Mouse (Mus musculus) urinary bladder, adult 18-20 months (tissue): Measurements from ENCODE around the gene G6pc.
"Not testable (repeated sequence)": the region's sequence is repeated elsewhere in the genome, so short reads cannot be mapped to it uniquely, and the experiment has no call there.

Experiments used
- DNase-seq, 2 experiments: peaks; one replicate each; pipeline ENCODE4 v3.0.0; 2022; ENCODE audit warnings: low spot score in 2 of 2, mixed read lengths in 2 of 2

Gene G6pc

GRCm38 (mm10) chr11:101355916-101356315, 11.4 kb upstream of the G6pc start:
- no peak for DNase-seq

GRCm38 (mm10) chr11:101357505-101358182, 9.7 kb upstream of the G6pc start:
- no peak for DNase-seq

GRCm38 (mm10) chr11:101359776-101360175, 7.6 kb upstream of the G6pc start:
- DNase-seq = no peak

- no peak for DNase-seq
Measured at GRCm38 (mm10) chr11:101360651-101361113, 6.7 kb upstream of the G6pc start.

- no peak for DNase-seq
Measured at GRCm38 (mm10) chr11:101364531-101364931, 2.8 kb upstream of the G6pc start.

GRCm38 (mm10) chr11:101370141-101370540, 2.8 kb downstream of the G6pc start:
- no peak for DNase-seq

GRCm38 (mm10) chr11:101374421-101374938, 7.1 kb downstream of the G6pc start:
- DNase-seq = no peak

- not testable (repeated sequence) for DNase-seq
Measured at GRCm38 (mm10) chr11:101378196-101378595, 10.8 kb downstream of the G6pc start.

- DNase-seq = no peak
Measured at GRCm38 (mm10) chr11:101378926-101379325, 11.6 kb downstream of the G6pc start.

- no peak for DNase-seq
Measured at GRCm38 (mm10) chr11:101381817-101382216, 14.5 kb downstream of the G6pc start.

- peak; percentile 41 for DNase-seq
Measured at GRCm38 (mm10) chr11:101395110-101395509, 27.7 kb downstream of the G6pc start.

- DNase-seq = no peak
Measured at GRCm38 (mm10) chr11:101415306-101415705, 47.9 kb downstream of the G6pc start.

- DNase-seq = no peak
Measured at GRCm38 (mm10) chr11:101416433-101417100, 49.2 kb downstream of the G6pc start.

- DNase-seq = peak; percentile 74 to 90
Measured at GRCm38 (mm10) chr11:101417101-101417855, 49.9 kb downstream of the G6pc start, which contains the start of gene Aarsd1. Gene Aarsd1 (minus strand): TSS chr11:101417615.

GRCm38 (mm10) chr11:101418991-101419390, 51.6 kb downstream of the G6pc start:
- no peak for DNase-seq

- no peak for DNase-seq
Measured at GRCm38 (mm10) chr11:101419610-101420009, 52.2 kb downstream of the G6pc start.

GRCm38 (mm10) chr11:101420148-101420547, 52.8 kb downstream of the G6pc start:
- no peak for DNase-seq

GRCm38 (mm10) chr11:101424105-101424851, 56.9 kb downstream of the G6pc start, which contains the start of gene Gm27029:
Gene Gm27029 (minus strand): TSS chr11:101424796.
- no peak for DNase-seq

GRCm38 (mm10) chr11:101424925-101425813, 57.8 kb downstream of the G6pc start, which contains the start of the genes Rundc1 and Ptges3l:
Gene Rundc1 (plus strand): TSS chr11:101425085.
Gene Ptges3l (minus strand): TSS chr11:101425333.
- peak; percentile 96 to 98 for DNase-seq

GRCm38 (mm10) chr11:101426165-101426564, 58.8 kb downstream of the G6pc start:
- no peak for DNase-seq
